Mouse (Mus musculus): Measurements from ENCODE around the gene Pdia5. TPM values are rescaled to one million over a fixed set of nuclear protein-coding genes. Genes with fewer than 3 reads are reported as not detected.

The Pdia5 gene
- polyA plus RNA-seq, 1 experiment from 2014 or later: 24.4 TPM

- H3K27ac ChIP-seq (ENCODE audit: low read depth, low read length): no peak overlapping the region
- H3K4me3 ChIP-seq (ENCODE audit: low read depth, low read length): no peak overlapping the region
- ATAC-seq: no peak
- no peak overlapping the region for H3K4me2 ChIP-seq (replicated peaks; ENCODE audit: low read depth)
- H3K27me3 ChIP-seq (replicated peaks; ENCODE audit: control insufficient read depth, insufficient read depth, low read length): no peaks in the 10 kb centered on the region
- H3K4me1 ChIP-seq (replicated peaks; ENCODE audit: control insufficient read depth, insufficient read depth, low read length): no peaks in the 10 kb centered on the region
- H3K36me3 ChIP-seq (ENCODE audit: control insufficient read depth, insufficient read depth): 0 out of 2 replicates have a peak, but pooled peaks cover 8% of the 10 kb centered on the region
- TF ChIP-seq CTCF (IDR thresholded peaks at IDR 0.05; ENCODE audit: low read depth): no peak
- WGBS: 93% methylated on average over 8 of the region's 8 CpGs
- H3K9me3 ChIP-seq (ENCODE audit: control insufficient read depth): no peaks in the 10 kb centered on the region
- no peak overlapping the region for H3K9ac ChIP-seq (ENCODE audit: low read depth, low read length)
These were observed 86.8 kb downstream of the Pdia5 start for GRCm38 (mm10) chr16:35403891-35404290.

DNA sequence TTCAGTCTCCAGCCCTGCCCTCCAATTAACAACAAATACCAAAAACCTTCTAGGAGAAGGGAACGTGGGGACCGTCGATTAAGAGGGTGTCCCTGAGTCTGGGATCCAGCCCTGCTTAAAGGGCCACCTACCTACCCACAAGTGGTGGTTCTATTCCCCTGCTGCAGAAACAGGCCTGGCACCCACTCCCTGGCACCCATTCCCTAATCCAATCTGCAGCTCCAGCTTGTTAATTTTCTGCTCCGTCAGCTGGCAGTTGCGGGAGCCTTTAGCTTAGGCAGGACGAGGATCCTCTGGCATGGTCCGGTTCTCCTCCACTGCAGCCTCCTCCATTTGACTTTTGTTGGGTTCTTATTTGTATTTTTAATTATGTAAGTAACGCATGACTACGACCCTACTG is 87.3 kb downstream of the Pdia5 start:
- no peaks in the 10 kb centered on the region for H3K4me1 ChIP-seq (replicated peaks; ENCODE audit: control insufficient read depth, insufficient read depth, low read length)
- H3K27me3 ChIP-seq (replicated peaks; ENCODE audit: control insufficient read depth, insufficient read depth, low read length): no peaks in the 10 kb centered on the region
- no peak overlapping the region for H3K4me2 ChIP-seq (replicated peaks; ENCODE audit: low read depth)
- H3K9me3 ChIP-seq (ENCODE audit: control insufficient read depth): no peaks in the 10 kb centered on the region
- TF ChIP-seq CTCF (IDR thresholded peaks at IDR 0.05; ENCODE audit: low read depth): no peak
- no peak for ATAC-seq
- no peak overlapping the region for H3K4me3 ChIP-seq (ENCODE audit: low read depth, low read length)
- WGBS: 93% methylated on average over 9 of the region's 9 CpGs
- H3K9ac ChIP-seq (ENCODE audit: low read depth, low read length): no peak overlapping the region
- no peak overlapping the region for H3K27ac ChIP-seq (ENCODE audit: low read depth, low read length)
- 0 out of 2 replicates have a peak, but pooled peaks cover 8% of the 10 kb centered on the region for H3K36me3 ChIP-seq (ENCODE audit: control insufficient read depth, insufficient read depth)

GRCm38 (mm10) chr16:35392813-35393212 is 97.9 kb downstream of the Pdia5 start:
- ATAC-seq: peak; percentile 80
- WGBS: 83% methylated on average over 8 of the region's 8 CpGs

DNA sequence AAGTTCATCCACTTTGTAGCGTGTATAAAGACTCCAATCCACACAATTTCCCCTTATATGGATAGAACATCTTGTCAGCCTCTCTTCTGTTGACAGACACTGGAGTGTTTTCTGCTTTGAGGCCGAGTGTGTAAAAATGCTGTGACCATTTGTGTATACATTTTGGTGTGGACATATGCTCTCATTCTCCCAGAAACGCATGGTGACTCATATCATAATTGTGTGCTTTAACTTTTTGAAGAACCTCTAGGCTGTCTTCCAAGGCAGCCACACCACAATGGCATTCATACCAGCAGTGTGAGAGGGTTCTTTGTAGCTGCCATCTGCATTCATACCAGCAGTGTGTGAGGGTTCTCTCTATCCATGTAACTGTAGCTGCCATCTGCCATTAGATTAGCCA is 105.0 kb downstream of the Pdia5 start:
- no peak overlapping the region for H3K9ac ChIP-seq (ENCODE audit: low read depth, low read length)
- no peaks in the 10 kb centered on the region for H3K9me3 ChIP-seq (ENCODE audit: control insufficient read depth)
- WGBS: 64% methylated on average over 3 of the region's 3 CpGs
- no peak for TF ChIP-seq CTCF (IDR thresholded peaks at IDR 0.05; ENCODE audit: low read depth)
- no peak for ATAC-seq
- H3K27me3 ChIP-seq (replicated peaks; ENCODE audit: control insufficient read depth, insufficient read depth, low read length): no peaks in the 10 kb centered on the region
- H3K36me3 ChIP-seq (ENCODE audit: control insufficient read depth, insufficient read depth): no peaks in the 10 kb centered on the region
- no peak overlapping the region for H3K4me3 ChIP-seq (ENCODE audit: low read depth, low read length)
- H3K4me1 ChIP-seq (replicated peaks; ENCODE audit: control insufficient read depth, insufficient read depth, low read length): no peaks in the 10 kb centered on the region
- no peak overlapping the region for H3K4me2 ChIP-seq (replicated peaks; ENCODE audit: low read depth)
- no peak overlapping the region for H3K27ac ChIP-seq (ENCODE audit: low read depth, low read length)

More at GRCm38 (mm10) chr16:35392813-35393212, 97.9 kb downstream of the Pdia5 start:
- Histone ChIP-seq H3K9ac (ENCODE audit: low read depth, low read length) (no peak overlapping the region), H3K36me3 (ENCODE audit: control insufficient read depth, insufficient read depth) (peaks cover 9% of the 10 kb centered on the region; the same call in 1 of the 2 replicates), H3K4me3 (ENCODE audit: low read depth, low read length) (no peak overlapping the region), H3K4me1 (replicated peaks; ENCODE audit: control insufficient read depth, insufficient read depth, low read length) (no peaks in the 10 kb centered on the region), H3K4me2 (replicated peaks; ENCODE audit: low read depth) (no peak overlapping the region), H3K9me3 (ENCODE audit: control insufficient read depth) (no peaks in the 10 kb centered on the region), H3K27me3 (replicated peaks; ENCODE audit: control insufficient read depth, insufficient read depth, low read length) (no peaks in the 10 kb centered on the region), H3K27ac (ENCODE audit: low read depth, low read length) (peak overlapping the region; percentile 65; the same call in 1 of the 2 replicates)
- no peak for TF ChIP-seq CTCF (IDR thresholded peaks at IDR 0.05; ENCODE audit: low read depth)

GRCm38 (mm10) chr16:35380048-35380447 is 110.6 kb downstream of the Pdia5 start:
- Histone ChIP-seq H3K9ac (ENCODE audit: low read depth, low read length) (no peak overlapping the region), H3K36me3 (ENCODE audit: control insufficient read depth, insufficient read depth) (no peaks in the 10 kb centered on the region), H3K9me3 (ENCODE audit: control insufficient read depth) (no peaks in the 10 kb centered on the region), H3K27me3 (replicated peaks; ENCODE audit: control insufficient read depth, insufficient read depth, low read length) (no peaks in the 10 kb centered on the region), H3K4me2 (replicated peaks; ENCODE audit: low read depth) (no peak overlapping the region), H3K4me1 (replicated peaks; ENCODE audit: control insufficient read depth, insufficient read depth, low read length) (no peaks in the 10 kb centered on the region), H3K27ac (ENCODE audit: low read depth, low read length) (no peak overlapping the region), H3K4me3 (ENCODE audit: low read depth, low read length) (no peak overlapping the region)
- 74% methylated on average over 9 of the region's 9 CpGs for WGBS
- ATAC-seq: no peak
- no peak for TF ChIP-seq CTCF (IDR thresholded peaks at IDR 0.05; ENCODE audit: low read depth)

DNA sequence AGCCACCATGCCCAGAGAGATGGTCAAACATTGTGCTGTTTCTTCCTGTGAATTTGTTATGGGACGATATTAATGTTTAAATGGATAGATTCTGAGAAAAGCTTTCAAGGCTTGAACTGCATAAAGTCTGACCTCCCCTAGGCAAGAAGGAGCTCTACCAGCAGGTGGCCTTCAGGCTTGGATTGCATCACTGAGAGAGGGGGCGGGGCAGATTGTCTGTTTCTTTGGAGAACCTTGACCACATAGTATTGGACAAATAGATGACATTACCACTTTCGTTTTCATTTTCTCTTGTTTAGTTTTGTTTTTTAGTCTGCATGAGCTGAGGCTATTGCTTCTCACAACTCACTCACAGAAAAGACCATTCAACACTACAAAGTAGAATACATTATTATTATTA is 111.3 kb downstream of the Pdia5 start:
- WGBS: 69% methylated on average over 3 of the region's 3 CpGs
- ATAC-seq: peak; percentile 78

GRCm38 (mm10) chr16:35364063-35364428 is 126.6 kb downstream of the Pdia5 start:
- H3K9ac ChIP-seq (ENCODE audit: low read depth, low read length): peak overlapping the region; percentile 86; the same call in 1 of the 2 replicates
- H3K27me3 ChIP-seq (replicated peaks; ENCODE audit: control insufficient read depth, insufficient read depth, low read length): no peaks in the 10 kb centered on the region
- peak overlapping the region; percentile 60 for H3K27ac ChIP-seq (ENCODE audit: low read depth, low read length)
- H3K36me3 ChIP-seq (ENCODE audit: control insufficient read depth, insufficient read depth): peaks cover 10% of the 10 kb centered on the region; the same call in 1 of the 2 replicates
- ATAC-seq: no peak
- no peak; the same call in 1 of the 2 replicates for TF ChIP-seq CTCF (IDR thresholded peaks at IDR 0.05; ENCODE audit: low read depth)
- peak overlapping the region; percentile 92 for H3K4me3 ChIP-seq (ENCODE audit: low read depth, low read length)
- peaks cover 2% of the 10 kb centered on the region; the same call in 1 of the 2 replicates for H3K4me1 ChIP-seq (replicated peaks; ENCODE audit: control insufficient read depth, insufficient read depth, low read length)
- H3K4me2 ChIP-seq (replicated peaks; ENCODE audit: low read depth): peak overlapping the region; percentile 97
- H3K9me3 ChIP-seq (ENCODE audit: control insufficient read depth): no peaks in the 10 kb centered on the region
- WGBS: 2% methylated on average over 7 of the region's 7 CpGs

More for the DNA sequence above, 111.3 kb downstream of the Pdia5 start:
- H3K4me1 ChIP-seq (replicated peaks; ENCODE audit: control insufficient read depth, insufficient read depth, low read length): no peaks in the 10 kb centered on the region
- H3K27me3 ChIP-seq (replicated peaks; ENCODE audit: control insufficient read depth, insufficient read depth, low read length): no peaks in the 10 kb centered on the region
- H3K36me3 ChIP-seq (ENCODE audit: control insufficient read depth, insufficient read depth): no peaks in the 10 kb centered on the region
- H3K27ac ChIP-seq (ENCODE audit: low read depth, low read length): no peak overlapping the region
- H3K9me3 ChIP-seq (ENCODE audit: control insufficient read depth): no peaks in the 10 kb centered on the region
- no peak overlapping the region for H3K9ac ChIP-seq (ENCODE audit: low read depth, low read length)
- TF ChIP-seq CTCF (IDR thresholded peaks at IDR 0.05; ENCODE audit: low read depth): peak; percentile 67
- H3K4me2 ChIP-seq (replicated peaks; ENCODE audit: low read depth): no peak overlapping the region; the same call in 1 of the 2 replicates
- no peak overlapping the region for H3K4me3 ChIP-seq (ENCODE audit: low read depth, low read length)

All from intestine, postnatal 0 days (tissue).